Mouse (Mus musculus): ENCODE results near the gene Hmga2. TPM values are rescaled to one million over a fixed set of nuclear protein-coding genes. Genes with fewer than 3 reads are reported as not detected.

Gene Hmga2
- polyA plus RNA-seq, 1 experiment from 2014 or later, result 89.2 TPM

- 87% methylated on average over 14 of the region's 14 CpGs for WGBS
- H3K4me3 ChIP-seq, result no peak overlapping the region
- no peaks in the 10 kb centered on the region for H3K36me3 ChIP-seq
- no peaks in the 10 kb centered on the region for H3K9me3 ChIP-seq
- no peak overlapping the region for H3K9ac ChIP-seq
- no peaks in the 10 kb centered on the region for H3K27me3 ChIP-seq
- no peak for ATAC-seq (ENCODE audit: insufficient number of reproducible peaks, insufficient read depth, low FRiP score, low TSS enrichment)
- no peak overlapping the region for H3K27ac ChIP-seq
- peaks cover 3% of the 10 kb centered on the region; the same call in 1 of the 2 replicates for H3K4me1 ChIP-seq
- no peak overlapping the region for H3K4me2 ChIP-seq (replicated peaks)
Measured at GRCm38 (mm10) chr10:120327946-120328345, 148.3 kb downstream of the Hmga2 start.

GRCm38 (mm10) chr10:120323584-120324203 lies 152.6 kb downstream of the Hmga2 start:
- Histone ChIP-seq H3K4me1 (peaks cover 3% of the 10 kb centered on the region; the same call in 1 of the 2 replicates), H3K9ac (no peak overlapping the region), H3K9me3 (no peaks in the 10 kb centered on the region), H3K27ac (no peak overlapping the region), H3K4me3 (no peak overlapping the region), H3K27me3 (no peaks in the 10 kb centered on the region), H3K36me3 (no peaks in the 10 kb centered on the region), H3K4me2 (replicated peaks) (no peak overlapping the region)
- ATAC-seq (ENCODE audit: insufficient number of reproducible peaks, insufficient read depth, low FRiP score, low TSS enrichment), result no peak
- WGBS, result 82% methylated on average over 11 of the region's 11 CpGs

GRCm38 (mm10) chr10:120322815-120323214 lies 153.5 kb downstream of the Hmga2 start:
- Histone ChIP-seq H3K4me1 (0 out of 2 replicates have a peak, but pooled peaks cover 3% of the 10 kb centered on the region), H3K27ac (no peak overlapping the region), H3K4me2 (replicated peaks) (no peak overlapping the region), H3K36me3 (no peaks in the 10 kb centered on the region), H3K9me3 (no peaks in the 10 kb centered on the region), H3K27me3 (no peaks in the 10 kb centered on the region), H3K9ac (no peak overlapping the region), H3K4me3 (no peak overlapping the region)
- 88% methylated on average over 8 of the region's 8 CpGs for WGBS
- no peak for ATAC-seq (ENCODE audit: insufficient number of reproducible peaks, insufficient read depth, low FRiP score, low TSS enrichment)

GRCm38 (mm10) chr10:120319614-120320013 lies 156.7 kb downstream of the Hmga2 start:
- Histone ChIP-seq H3K9ac (no peak overlapping the region), H3K27ac (no peak overlapping the region), H3K9me3 (no peaks in the 10 kb centered on the region), H3K36me3 (no peaks in the 10 kb centered on the region), H3K4me1 (no peaks in the 10 kb centered on the region), H3K27me3 (no peaks in the 10 kb centered on the region), H3K4me2 (replicated peaks) (no peak overlapping the region), H3K4me3 (no peak overlapping the region)
- no peak for ATAC-seq (ENCODE audit: insufficient number of reproducible peaks, insufficient read depth, low FRiP score, low TSS enrichment)
- 88% methylated on average over 12 of the region's 12 CpGs for WGBS

MicroRNA genes within 50 kb of the gene (microRNA counts, 519-probe panel; counts per million panel counts)
- 460 counts per million, percentile 65 among the panel's probes with 10 or more counts for microRNA mmu-miR-763

Small RNA genes within 50 kb of the gene (microRNA-seq; reads per million reads assigned to microRNA genes)
- 0.73 reads per million for gene Mir763

Other genes with a start within 250 kb of the Hmga2 start
- 50.3 and 51.0 TPM in 2 replicates for gene Llph, start 249.4 kb downstream of the Hmga2 start, polyA plus RNA-seq (2016; fragmentation: Nextera tagmentation; extraction: Ambion mirVana)

Data from embryonic facial prominence, embryonic 12.5 days (tissue).